Mouse (Mus musculus) hindbrain, embryonic 16.5 days (tissue): Measurements from ENCODE around the gene Pbx1. TPM values are rescaled to one million over a fixed set of nuclear protein-coding genes. Genes with fewer than 3 reads are reported as not detected.

ENCODE experiments used
- ATAC-seq: fragments of 200-750 bp; cut with Nextera tagmentation; 2 replicates; pipeline ENCODE4 v1.8.0; 2017; ENCODE audit warnings: moderate TSS enrichment, moderate library complexity
- H3K27ac ChIP-seq: fragments of 300-500 bp; sonication (generic); 2 replicates; pipeline ENCODE4 v1.5.1; 2014; ENCODE audit warnings: low read depth, mild to moderate bottlenecking, control low read depth, low read length, moderate library complexity
- H3K27me3 ChIP-seq: fragments of 300-500 bp; sonication (generic); replicated peaks from 2 replicates; pipeline ENCODE4 v1.6.1; 2014; ENCODE audit warnings: low read length; ENCODE audit not compliant: control insufficient read depth, insufficient read depth
- H3K36me3 ChIP-seq: fragments of 300-500 bp; sonication (generic); 2 replicates; pipeline ENCODE4 v1.6.1; 2014; ENCODE audit warnings: mild to moderate bottlenecking, low read length, moderate library complexity, mixed read lengths; ENCODE audit not compliant: control insufficient read depth, insufficient read depth
- H3K4me1 ChIP-seq: fragments of 300-500 bp; sonication (generic); 2 replicates; pipeline ENCODE4 v1.6.1; 2014; ENCODE audit warnings: low read depth, low read length; ENCODE audit not compliant: control insufficient read depth, insufficient read depth
- H3K4me2 ChIP-seq: fragments of 300-500 bp; sonication (generic); 2 replicates; pipeline ENCODE4 v1.6.1; 2014; ENCODE audit warnings: mild to moderate bottlenecking, low read length, control low read depth, moderate library complexity
- H3K4me3 ChIP-seq: fragments of 300-500 bp; sonication (generic); 2 replicates; pipeline ENCODE4 v1.5.1; 2014; ENCODE audit warnings: mild to moderate bottlenecking, low read length, control low read depth, moderate library complexity
- H3K9ac ChIP-seq: fragments of 300-500 bp; sonication (generic); 2 replicates; pipeline ENCODE4 v1.6.1; 2014; ENCODE audit warnings: low read depth, mild to moderate bottlenecking, control low read depth, low read length, moderate library complexity
- H3K9me3 ChIP-seq: fragments of 300-500 bp; sonication (generic); 2 replicates; pipeline ENCODE4 v1.6.1; 2014; ENCODE audit warnings: mild to moderate bottlenecking, low read length, moderate library complexity; ENCODE audit not compliant: control insufficient read depth
- WGBS: fragments of 180-500 bp; shearing (Covaris S2); extraction: QIAGEN DNeasy Blood & Tissue Kit; methylation state at CpG from one replicate; pipeline ENCODE4 v1.1.7; 2014; 5-methylcytosine and 5-hydroxymethylcytosine counted together
- polyA plus RNA-seq: library from polyadenylated mRNA; unstranded; fragments of >200 nt; fragmentation: Nextera tagmentation; extraction: Ambion mirVana; gene quantifications from 2 replicates; pipeline ENCODE4 v1.2.1, GENCODE M21; 2015

Gene Pbx1
- polyA plus RNA-seq, 1 experiment from 2014 or later, result 36.0 TPM

DNA sequence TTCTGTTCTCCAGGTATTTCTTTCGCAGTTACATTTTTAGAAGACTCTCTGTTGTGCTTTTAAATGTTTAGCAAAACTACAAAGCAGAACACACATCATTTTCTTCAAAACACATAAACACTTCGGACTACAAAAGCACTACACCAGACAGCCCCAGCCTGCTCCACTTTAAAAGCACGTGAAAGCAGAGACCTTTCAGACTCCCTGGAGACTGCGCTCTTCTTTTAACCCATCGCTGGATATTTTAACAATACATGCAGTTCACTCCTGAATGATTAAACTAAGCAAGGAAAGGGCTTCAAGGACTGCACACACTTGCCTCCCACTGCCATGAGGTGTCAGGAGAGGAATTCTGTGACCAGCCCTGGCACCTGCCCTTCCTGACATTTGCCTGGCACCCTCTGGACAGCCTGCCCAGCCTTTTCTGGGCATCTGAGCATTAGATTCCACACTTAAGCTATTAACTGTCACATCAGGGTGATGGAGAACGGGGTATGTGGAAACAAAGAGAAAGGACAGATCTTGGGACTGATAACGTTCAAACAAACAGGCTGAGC lies 25.2 kb upstream of the Pbx1 start:
- 35% methylated on average over 7 of the region's 7 CpGs for WGBS

GRCm38 (mm10) chr1:168455178-168455577 lies 23.1 kb upstream of the Pbx1 start:
- Histone ChIP-seq H3K27ac (no peak overlapping the region), H3K4me2 (no peak overlapping the region), H3K9me3 (no peaks in the 10 kb centered on the region), H3K4me1 (peaks cover 6% of the 10 kb centered on the region; the same call in 1 of the 2 replicates), H3K9ac (no peak overlapping the region), H3K36me3 (no peaks in the 10 kb centered on the region), H3K27me3 (no peaks in the 10 kb centered on the region), H3K4me3 (no peak overlapping the region)
- no peak for ATAC-seq
- WGBS, result 81% methylated on average over 8 of the region's 8 CpGs

More for the DNA sequence above, 25.2 kb upstream of the Pbx1 start:
- Histone ChIP-seq H3K4me2 (no peak overlapping the region), H3K4me1 (peaks cover 6% of the 10 kb centered on the region; the same call in 1 of the 2 replicates), H3K4me3 (no peak overlapping the region), H3K36me3 (no peaks in the 10 kb centered on the region), H3K9me3 (no peaks in the 10 kb centered on the region), H3K27me3 (no peaks in the 10 kb centered on the region), H3K27ac (no peak overlapping the region), H3K9ac (no peak overlapping the region)
- ATAC-seq, result no peak

- Histone ChIP-seq H3K4me1 (no peaks in the 10 kb centered on the region), H3K27me3 (no peaks in the 10 kb centered on the region), H3K36me3 (no peaks in the 10 kb centered on the region), H3K4me2 (no peak overlapping the region), H3K9me3 (no peaks in the 10 kb centered on the region), H3K9ac (no peak overlapping the region), H3K27ac (no peak overlapping the region), H3K4me3 (no peak overlapping the region)
- ATAC-seq, result no peak
- WGBS, result 98% methylated on average over 3 of the region's 3 CpGs
Measured at GRCm38 (mm10) chr1:168433671-168434070, 1.6 kb upstream of the Pbx1 start.

GRCm38 (mm10) chr1:168432281-168432725 lies 233 bp upstream of the Pbx1 start:
- H3K9me3 ChIP-seq, result no peaks in the 10 kb centered on the region
- H3K4me2 ChIP-seq, result peak overlapping the region; percentile 72
- H3K4me1 ChIP-seq, result no peaks in the 10 kb centered on the region
- peak overlapping the region; percentile 79 for H3K4me3 ChIP-seq
- peak overlapping the region; percentile 98 for H3K27ac ChIP-seq
- WGBS, result under 1% methylated on average over 21 of the region's 22 CpGs
- H3K36me3 ChIP-seq, result no peaks in the 10 kb centered on the region
- H3K27me3 ChIP-seq, result no peaks in the 10 kb centered on the region
- peak overlapping the region; percentile 59 for H3K9ac ChIP-seq
- peak; percentile 100 for ATAC-seq

- Histone ChIP-seq H3K4me2 (peak overlapping the region; percentile 69), H3K27ac (peak overlapping the region; percentile 98), H3K36me3 (no peaks in the 10 kb centered on the region), H3K9ac (peak overlapping the region; percentile 92), H3K27me3 (no peaks in the 10 kb centered on the region), H3K4me3 (peak overlapping the region; percentile 79), H3K4me1 (no peaks in the 10 kb centered on the region), H3K9me3 (no peaks in the 10 kb centered on the region)
- under 1% methylated on average over 14 of the region's 14 CpGs for WGBS
- peak; percentile 93 for ATAC-seq
Measured at GRCm38 (mm10) chr1:168431711-168432231, 299 bp downstream of the Pbx1 start.

- peak overlapping the region; percentile 92 for H3K9ac ChIP-seq
- under 1% methylated on average over 37 of the region's 37 CpGs for WGBS
- H3K4me1 ChIP-seq, result no peaks in the 10 kb centered on the region
- H3K36me3 ChIP-seq, result no peaks in the 10 kb centered on the region
- H3K4me3 ChIP-seq, result peak overlapping the region; percentile 79
- H3K27ac ChIP-seq, result peak overlapping the region; percentile 98
- H3K9me3 ChIP-seq, result no peaks in the 10 kb centered on the region
- no peaks in the 10 kb centered on the region for H3K27me3 ChIP-seq
- peak overlapping the region; percentile 69 for H3K4me2 ChIP-seq
- no peak for ATAC-seq
Measured at GRCm38 (mm10) chr1:168430868-168431710, 981 bp downstream of the Pbx1 start.

- H3K36me3 ChIP-seq, result no peaks in the 10 kb centered on the region
- no peak for ATAC-seq
- H3K4me3 ChIP-seq, result peak overlapping the region; percentile 79
- H3K4me2 ChIP-seq, result peak overlapping the region; percentile 69
- peaks cover 4% of the 10 kb centered on the region; the same call in 1 of the 2 replicates for H3K4me1 ChIP-seq
- peak overlapping the region; percentile 49 for H3K27ac ChIP-seq
- 5% methylated on average over 5 of the region's 5 CpGs for WGBS
- H3K9me3 ChIP-seq, result no peaks in the 10 kb centered on the region
- H3K9ac ChIP-seq, result peak overlapping the region; percentile 28
- no peaks in the 10 kb centered on the region for H3K27me3 ChIP-seq
Measured at GRCm38 (mm10) chr1:168429856-168430644, 2.0 kb downstream of the Pbx1 start.

DNA sequence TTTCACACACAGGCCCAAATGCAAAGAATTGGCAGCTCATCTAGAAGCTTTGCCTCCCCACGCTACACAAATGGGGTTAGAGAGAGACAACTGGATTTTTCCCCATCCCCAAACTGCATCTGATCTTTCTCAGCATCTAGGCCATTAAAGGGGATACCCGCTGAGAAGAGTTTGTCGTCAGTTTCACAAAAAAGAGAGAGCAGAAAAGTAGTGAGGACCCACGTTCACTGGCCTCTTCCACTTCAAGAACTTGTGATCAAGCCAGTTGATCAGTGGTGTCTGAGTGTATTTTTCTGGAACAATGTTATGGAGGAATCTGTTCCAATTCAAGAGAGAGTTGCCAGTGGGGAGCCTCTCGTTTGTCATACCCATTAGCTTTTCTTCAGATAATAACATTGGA lies 2.7 kb downstream of the Pbx1 start:
- Histone ChIP-seq H3K4me1 (peaks cover 7% of the 10 kb centered on the region), H3K27ac (peak overlapping the region; percentile 49), H3K27me3 (no peaks in the 10 kb centered on the region), H3K9me3 (no peaks in the 10 kb centered on the region), H3K9ac (peak overlapping the region; percentile 28), H3K36me3 (no peaks in the 10 kb centered on the region), H3K4me3 (peak overlapping the region; percentile 79), H3K4me2 (peak overlapping the region; percentile 69)
- ATAC-seq, result no peak
- WGBS, result 4% methylated on average over 5 of the region's 5 CpGs
